Mouse (Mus musculus): Measurements from ENCODE around the gene Egfl7.

The Egfl7 gene

DNA sequence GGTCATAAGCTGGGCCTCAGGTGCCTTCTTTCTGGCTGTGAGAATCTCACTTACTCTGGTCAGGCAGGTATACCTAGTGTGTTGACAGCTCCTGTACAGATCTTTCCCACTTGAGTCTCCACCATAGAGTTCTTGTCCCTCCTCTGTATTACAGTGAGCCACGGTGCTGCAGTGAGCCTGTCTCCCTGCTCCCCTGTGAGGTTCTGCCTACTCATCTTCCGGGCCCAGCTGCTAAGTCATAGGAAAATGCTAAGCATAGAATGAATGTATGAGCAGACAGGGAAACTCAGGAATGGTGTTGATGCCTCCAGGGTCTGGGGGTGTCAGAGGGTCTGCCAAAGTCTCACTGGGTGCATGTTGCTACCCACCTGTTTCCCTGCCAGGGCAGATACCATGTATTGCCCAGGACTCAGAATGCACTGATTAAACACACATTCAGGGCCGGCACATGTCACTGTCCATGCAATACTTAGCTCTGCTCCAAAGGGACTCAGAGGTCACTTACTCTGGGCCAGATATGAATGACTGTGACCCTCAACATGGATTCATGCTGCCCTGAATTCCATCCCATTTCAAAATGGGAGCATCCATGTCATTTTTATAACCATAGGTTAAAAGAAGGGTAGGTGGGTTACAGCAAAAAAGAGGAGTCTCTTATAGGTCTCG lies 35.8 kb downstream of the Egfl7 start:
- DNase-seq (ENCODE audit: low spot score): no peak

DNA sequence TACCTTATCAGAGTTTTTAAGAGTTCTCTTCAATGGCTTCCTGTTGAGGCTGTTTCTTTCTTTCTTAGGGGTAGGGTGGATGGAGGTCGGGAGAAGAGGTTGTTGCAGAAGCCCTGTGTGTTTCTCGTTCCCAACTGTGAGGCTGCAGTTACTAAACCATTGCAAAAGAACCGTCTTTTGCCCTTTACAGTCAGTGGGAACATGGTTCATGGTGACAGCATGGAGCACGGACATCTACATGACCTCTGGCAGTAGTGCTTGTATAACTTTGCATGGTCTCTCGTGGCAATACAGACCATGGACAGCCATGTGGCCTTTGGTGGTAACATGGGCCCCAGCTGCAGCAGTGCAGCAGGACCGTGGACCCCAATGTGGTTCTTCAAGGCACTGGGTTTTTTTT lies 37.5 kb downstream of the Egfl7 start:
- DNase-seq (ENCODE audit: low spot score): no peak

DNA sequence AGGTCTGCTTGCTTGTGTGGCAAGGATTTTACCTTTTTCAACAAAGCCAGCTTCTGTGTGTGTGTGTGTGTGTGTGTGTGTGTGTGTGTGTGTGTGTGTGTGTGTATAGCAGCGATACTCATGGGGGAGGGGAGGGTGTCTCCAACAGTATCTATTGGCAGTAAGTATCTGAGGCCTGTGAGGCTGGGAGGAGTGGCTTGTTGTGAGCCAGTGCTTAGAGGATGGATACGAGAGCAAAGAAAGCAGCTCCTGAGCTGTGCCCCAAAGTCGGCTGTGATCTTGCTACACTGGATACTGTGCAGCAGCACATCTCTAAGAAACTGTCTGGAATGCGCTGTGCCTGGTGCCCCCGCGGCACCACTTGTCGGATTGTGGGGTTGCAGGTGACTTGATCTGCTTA lies 38.1 kb downstream of the Egfl7 start:
- no peak for DNase-seq (ENCODE audit: low spot score)

DNA sequence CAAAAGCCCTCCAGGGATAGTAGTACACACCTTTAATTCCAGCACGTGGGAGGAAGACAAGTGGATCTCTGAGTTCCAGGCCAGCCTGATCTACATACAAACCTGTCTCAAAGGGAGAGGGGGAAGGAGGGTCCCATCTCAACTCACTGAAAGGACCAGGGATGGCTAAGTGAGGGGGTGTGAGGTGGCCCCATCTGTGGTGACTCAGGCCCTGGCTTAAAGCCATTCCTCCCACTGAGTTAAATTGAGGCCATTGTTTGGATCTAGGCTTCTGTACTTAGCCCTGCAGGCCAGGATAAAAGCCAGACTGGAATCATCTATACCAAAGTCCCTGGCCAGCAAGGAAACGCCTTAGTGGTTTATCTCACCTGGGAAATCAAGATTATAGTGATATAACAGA lies 41.4 kb downstream of the Egfl7 start:
- DNase-seq (ENCODE audit: low spot score): no peak

DNA sequence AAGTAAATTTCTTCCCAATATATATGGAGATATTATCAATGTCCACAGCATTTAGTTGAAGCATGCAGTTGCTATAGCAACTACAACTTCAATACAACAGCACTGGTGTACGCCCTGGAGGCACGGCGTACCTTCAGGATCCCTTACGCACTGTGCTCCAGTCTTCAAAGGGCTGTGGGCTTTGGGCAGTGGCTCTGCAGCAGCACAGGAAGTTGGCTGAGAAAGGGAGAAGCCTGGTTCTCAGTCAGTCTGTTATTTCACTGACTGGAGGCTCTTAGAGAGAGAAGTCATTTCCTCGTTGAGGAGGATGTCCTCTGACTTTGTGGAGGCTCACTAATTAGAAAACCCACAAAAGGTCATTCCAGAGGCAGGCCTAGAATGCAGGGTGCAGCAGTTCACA lies 43.2 kb downstream of the Egfl7 start:
- no peak for DNase-seq (ENCODE audit: low spot score)

DNA sequence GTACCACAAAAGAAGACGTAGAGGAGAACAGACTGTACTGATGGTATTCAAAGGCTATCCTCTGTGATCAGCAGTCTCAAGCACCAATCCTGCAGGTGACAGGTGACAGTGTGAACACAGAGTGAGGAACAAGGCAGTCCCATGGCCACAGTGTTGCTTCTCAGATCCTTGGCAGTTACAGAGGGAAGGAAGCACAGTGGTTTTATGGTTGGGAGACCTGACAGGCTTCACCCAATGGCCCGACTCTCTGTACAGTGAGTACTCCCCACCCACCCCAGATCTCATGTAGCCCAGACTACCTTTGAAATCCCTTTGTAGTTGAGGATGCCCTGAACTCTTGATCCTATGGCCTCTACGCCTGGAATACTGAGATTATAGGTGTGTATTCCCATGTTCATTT lies 45.6 kb downstream of the Egfl7 start:
- DNase-seq (ENCODE audit: low spot score): no peak

DNA sequence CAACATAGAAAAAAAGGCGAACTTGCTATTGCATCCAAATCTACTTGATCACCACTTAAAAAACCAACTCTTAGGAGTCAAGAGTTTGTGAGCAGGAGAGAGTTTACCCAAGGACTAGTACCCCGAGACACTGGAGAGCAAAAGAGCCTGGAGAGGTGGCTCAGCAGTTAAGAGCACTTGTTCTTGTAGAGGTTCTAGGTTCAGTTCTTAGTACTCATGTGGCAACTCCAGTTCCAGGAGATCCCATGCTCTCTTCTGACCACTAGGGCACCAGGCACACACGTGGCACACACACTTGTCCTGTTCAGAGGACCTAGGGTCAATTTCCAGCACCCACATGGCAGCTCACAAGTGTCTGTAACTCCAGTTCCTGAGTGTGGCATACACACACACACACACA lies 46.3 kb downstream of the Egfl7 start:
- DNase-seq (ENCODE audit: low spot score): no peak

DNA sequence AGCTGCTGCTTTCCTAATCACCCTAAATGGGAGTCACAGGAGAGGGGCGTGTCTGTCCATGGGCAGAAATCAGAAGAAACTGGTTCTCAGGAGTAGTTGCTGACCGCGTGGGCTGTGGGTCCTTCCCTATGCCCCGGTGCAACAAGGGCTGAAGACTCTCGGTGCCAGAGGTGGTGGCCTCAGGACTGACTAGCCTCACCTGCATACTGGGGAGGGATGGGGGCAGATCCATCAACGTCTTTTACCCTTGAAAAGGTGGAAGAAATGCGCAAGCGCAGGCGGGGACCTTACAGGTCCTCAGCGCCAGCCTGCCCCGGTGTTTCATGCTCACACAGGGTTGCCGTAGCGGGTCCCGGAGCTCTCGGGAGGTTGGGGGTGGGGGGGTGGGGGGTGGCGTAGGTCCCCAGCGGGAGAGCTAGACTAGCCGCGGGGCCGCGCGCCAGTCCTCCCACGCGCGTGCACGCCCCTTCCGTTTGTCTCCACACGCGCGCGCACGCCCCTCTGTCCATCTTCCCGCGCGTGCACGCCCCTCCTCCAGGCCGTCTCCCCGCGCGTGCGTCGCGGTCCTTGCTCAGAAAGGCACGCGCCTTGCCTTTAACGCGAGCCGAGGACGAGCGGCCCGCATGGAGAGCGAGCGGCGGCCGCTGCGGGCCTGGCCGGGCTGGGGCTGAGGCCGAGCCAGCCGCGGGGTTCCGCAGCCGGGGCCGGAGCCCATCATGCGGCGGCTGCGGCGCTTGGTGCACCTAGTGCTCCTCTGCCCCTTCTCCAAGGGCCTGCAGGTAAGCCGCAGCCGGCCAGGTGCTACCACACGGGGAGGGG lies 48.3 kb downstream of the Egfl7 start, which contains the start of gene Fam69b:
TSS of gene Fam69b (plus strand) at position 537 of the 819 bp plus-strand sequence.
- DNase-seq (ENCODE audit: low spot score): peak; percentile 84

DNA sequence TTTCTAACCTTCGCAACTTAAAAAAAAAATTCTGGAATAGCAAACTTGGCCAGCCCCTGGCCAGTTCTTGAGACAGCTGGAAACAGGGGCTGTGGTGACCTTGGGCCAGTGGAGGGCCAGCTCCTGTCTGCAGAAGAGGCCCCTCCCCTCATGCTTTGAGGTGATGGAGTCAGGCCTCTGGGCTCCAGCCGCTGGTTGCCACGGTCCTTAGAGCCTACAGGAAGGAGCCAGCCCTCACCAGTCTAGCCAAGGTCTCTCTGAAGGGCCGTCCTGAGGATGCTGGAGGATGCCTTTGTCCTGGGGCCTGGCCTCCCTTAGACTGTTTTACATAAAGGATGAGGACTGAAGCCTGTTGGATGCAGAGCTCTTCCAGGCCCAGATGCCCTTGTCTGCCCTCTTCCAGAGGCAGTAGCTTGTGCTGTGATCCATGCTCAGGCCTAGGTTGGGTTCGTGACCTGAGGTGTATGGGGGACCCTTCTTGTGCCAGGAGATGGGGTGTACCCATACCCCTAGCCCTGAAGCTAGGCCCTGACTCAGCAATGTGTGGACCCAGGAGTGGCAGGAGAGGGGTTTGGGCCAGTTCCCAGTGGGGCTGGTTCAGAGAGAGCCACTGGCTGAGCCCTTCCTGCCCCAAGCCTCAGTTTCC lies 49.1 kb downstream of the Egfl7 start:
- DNase-seq (ENCODE audit: low spot score): no peak

DNA sequence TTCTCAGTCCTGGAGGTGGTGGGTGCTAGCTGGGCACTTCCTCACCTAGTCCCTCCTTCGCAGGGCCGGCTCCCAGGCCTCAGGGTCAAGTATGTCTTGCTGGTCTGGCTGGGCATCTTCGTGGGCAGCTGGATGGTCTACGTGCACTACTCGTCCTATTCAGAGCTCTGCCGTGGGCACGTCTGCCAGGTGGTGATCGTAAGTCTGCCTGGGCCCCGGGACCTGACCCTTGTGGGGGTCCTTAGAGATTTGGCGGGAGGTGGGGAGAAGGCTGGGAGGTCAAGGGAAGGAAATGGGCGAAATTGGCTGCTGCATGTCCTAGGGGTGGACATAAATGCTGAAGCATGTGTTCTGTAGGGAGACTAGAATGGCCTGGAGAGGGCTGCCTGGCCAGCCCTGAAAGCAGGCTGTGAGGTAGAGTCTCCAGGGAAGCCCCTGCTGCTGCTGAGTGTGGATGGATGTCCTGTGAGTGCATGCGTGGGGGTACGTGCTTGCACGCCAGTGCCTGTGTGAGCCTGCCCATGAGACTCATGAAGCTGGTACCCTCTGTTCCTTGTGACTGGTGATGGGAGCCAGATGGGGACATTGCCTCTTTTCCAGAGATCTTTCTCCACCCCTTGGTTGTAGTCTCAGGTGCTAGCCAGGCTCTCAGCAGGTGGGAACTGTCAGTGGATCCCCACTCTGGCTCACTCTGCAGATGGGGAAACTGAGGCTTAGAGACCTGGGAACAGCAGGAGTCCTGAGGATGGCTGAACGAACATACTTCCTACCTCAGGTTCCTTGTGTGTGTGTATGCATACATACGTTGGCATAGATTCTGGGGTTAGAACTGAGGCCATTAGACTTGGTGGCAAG lies 53.0 kb downstream of the Egfl7 start:
- DNase-seq (ENCODE audit: low spot score): no peak

DNA sequence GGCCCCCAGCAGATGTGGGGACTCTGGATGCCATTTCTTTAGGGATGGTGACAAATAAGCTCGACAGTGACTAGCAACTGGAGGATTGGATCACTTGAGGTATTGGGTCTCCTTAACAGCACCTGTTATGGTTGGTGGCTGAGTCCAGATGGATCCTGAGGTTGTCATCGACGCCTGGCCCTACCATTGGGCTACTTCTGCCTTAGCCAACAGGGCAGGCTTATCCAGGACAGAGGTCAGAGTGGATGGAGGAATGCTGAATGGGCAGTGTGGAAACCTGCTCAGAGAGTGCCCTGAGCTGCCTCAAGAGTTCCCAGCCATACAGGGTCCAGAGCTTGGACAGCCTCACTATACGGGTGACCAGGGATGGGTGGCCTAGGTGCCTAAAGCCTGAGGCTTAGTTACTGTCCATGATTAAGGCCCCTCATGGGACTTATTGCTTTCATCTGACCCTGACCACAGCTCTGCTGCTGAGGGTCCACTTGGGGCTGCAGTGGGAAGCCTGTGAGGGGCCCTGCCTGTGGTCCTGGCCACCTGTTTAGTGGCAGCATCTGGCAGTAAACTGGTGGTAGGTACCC lies 54.2 kb downstream of the Egfl7 start:
- DNase-seq (ENCODE audit: low spot score): no peak

DNA sequence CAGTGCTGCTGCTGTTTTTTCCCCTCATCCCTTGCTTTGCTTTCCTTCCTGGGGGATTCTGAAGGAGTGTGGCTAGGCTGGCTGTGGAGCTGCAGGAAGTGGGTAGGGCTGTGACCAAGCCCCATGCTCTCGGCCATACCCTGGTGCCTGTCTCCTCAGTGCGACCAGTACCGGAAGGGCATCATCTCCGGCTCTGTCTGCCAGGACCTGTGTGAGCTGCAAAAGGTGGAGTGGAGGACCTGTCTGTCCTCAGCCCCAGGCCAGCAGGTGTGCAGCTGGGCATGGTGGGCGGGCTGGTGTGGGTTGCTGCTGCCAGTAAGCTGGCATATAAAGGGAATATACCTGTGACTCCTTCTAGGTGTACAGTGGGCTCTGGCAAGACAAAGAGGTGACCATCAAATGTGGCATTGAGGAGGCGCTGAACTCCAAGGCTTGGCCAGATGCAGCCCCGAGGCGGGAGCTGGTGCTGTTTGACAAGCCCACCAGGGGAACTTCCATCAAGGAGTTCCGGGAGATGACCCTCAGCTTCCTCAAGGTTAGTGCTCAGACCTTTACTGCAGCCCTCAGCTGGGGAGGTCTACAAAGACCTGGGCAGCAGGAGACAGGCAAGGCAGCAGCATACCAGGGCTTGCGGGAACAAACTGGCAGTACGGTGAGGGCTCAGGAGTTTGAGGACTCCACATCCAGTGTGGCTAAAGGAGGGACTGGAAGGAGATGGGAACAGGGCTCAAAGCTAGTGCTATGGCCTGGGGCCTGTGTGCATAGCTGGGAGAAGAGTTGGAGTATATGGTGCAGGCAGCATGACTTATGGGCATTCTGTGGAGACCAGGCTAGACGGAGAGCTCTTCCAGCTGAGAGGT lies 55.0 kb downstream of the Egfl7 start:
- no peak for DNase-seq (ENCODE audit: low spot score)

DNA sequence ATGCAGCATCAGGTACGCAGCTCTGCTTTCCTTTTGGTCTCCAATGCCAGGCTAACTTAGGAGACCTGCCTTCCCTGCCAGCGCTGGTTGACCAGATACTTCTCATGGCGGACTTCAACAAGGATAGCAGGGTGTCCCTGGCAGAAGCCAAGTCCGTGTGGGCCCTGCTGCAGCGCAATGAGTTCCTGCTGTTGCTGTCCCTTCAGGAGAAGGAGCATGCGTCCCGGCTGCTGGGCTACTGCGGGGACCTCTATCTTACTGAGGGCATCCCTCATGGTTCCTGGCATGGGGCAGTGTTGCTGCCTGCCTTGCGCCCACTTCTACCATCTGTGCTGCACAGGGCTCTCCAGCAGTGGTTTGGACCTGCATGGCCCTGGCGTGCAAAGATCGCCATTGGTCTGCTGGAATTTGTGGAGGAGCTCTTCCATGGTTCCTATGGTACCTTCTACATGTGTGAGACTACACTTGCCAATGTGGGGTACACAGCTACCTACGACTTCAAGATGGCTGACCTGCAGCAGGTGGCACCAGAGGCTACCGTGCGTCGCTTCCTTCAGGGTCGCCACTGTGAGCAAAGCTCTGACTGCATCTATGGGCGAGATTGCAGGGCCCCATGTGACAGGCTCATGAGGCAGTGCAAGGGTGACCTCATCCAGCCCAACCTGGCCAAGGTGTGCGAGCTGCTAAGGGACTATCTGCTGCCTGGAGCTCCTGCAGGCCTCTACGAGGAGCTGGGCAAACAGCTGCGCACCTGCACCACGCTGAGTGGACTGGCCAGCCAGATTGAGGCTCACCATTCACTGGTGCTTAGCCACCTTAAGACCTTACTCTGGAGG lies 55.9 kb downstream of the Egfl7 start:
- DNase-seq (ENCODE audit: low spot score): no peak

DNA sequence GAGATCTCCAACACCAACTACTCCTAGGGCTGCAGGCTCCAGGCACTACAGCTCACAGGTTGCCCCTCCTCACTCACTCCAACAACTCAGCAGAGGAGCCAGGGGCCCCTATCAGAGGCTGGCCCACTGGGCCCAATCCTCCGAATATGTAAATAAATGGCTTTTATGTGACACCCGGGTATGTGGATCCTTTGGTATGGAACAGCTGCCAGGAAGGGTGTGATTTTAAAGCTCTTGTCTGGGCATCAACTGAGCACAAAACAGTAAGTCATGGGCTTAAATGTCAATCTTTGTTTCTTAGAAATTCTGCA lies 56.5 kb downstream of the Egfl7 start:
- DNase-seq (ENCODE audit: low spot score): no peak

DNA sequence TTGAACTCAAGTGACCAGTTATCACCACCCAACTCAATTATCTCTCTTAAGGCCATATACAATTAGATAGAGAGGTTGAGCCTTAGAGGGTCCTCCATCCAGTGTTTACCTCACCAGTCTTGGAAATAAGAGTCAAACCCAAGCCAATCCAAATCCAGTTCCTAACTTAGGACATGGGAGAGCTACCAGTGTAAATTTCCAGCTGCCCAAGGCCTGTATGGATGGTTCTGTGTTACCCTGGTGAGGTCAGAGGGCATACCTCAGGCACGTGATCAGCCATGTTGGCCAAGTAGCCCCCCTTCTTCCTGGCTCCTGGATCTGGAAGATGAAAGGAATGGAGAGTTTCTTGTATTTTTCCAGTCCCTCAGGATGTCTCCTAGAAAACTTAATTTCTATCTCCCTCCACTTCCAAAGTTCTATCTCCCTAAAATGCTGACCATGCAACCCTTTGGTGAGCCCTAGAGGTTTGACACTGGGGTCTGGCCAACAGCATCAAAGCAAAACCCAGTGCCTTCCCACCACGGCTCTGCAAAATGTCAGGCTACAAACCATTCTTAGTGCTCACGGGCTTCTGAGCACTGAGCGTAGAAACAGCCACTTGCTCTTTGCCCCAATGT lies 57.6 kb downstream of the Egfl7 start:
- DNase-seq (ENCODE audit: low spot score): no peak

DNA sequence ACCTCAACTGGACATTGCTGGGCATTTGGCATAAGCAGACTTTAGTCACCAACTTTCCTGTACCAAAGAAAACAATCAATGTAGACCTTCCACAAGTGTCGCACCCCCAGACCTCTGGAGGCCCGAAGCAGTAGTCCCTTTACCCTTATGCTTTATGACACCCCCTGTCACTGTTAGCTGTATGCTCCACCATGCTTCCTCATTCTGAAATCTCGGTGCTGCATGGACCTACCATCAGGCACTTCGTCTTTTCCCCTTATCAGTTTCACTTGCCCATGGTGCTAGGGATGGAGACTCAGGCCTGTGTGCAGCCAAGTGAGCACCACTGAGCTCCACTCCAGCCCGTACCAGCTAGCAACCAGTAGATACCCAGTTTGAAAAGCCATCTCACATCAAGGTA lies 58.2 kb downstream of the Egfl7 start:
- DNase-seq (ENCODE audit: low spot score): no peak

DNA sequence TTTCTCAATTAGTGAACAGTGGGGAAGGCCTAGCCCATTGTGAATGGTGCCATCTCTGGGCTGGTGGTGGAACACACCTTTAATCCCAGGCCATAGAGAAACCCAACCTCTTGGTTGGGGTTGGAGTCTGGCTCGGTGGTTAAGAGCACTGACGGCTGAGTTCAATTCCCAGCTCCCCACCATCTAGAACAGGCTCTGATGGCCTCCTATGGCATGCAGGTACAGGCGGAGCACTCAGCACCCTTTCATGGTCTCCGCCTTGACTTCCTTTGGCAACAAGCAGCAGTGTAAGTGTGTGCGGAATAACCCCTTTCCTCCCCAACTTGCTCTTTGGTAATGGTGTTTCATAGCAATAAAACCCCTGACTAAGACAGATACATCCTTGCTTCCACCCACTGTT lies 58.8 kb downstream of the Egfl7 start:
- no peak for DNase-seq (ENCODE audit: low spot score)

DNA sequence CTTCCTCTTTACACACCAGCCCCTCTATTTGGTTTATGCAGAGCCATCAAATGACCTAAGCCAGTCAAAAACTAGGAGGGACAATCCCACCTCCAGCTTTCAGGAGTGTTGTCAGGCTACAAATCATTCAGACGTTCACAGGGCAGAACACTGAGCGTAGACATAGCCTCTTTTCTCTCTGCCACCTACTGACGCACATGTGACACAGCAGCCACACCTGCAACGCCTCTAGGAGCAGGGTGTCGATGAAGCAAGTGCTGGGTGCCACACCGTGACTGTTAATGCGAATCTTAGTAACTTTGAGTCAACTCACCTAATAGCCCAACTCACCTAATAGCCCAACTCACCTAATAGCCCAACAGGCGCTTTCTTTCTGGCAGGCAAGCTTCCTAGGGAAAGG lies 59.3 kb downstream of the Egfl7 start:
- no peak for DNase-seq (ENCODE audit: low spot score)

Data from left cerebral cortex, adult 11 months (tissue).